ENCODE assay signal across 10 mouse cellular contexts in genomic region chr3:31097102-31097720, GRCm38 (mm10). TPM values are rescaled to one million over a fixed set of nuclear protein-coding genes. Genes with fewer than 3 reads are reported as not detected.
DNase-seq lines count a peak whose midpoint lies in the region; ATAC-seq and TF ChIP-seq lines count a peak whose summit lies in the region.
"Had no signal": no experiment of that assay in that cellular context is flagged by ENCODE, and none has a peak within 500 bp of the region (broad histone marks: within the 10 kb centered on the region; RNA-seq: fewer than 3 reads in every experiment).

No protein-coding gene starts in this region.

- no peaks in the 10 kb centered on the region for H3K9me3 ChIP-seq in lung, embryonic 16.5 days (ENCODE audit: control insufficient read depth, low read length)
- no peaks in the 10 kb centered on the region for H3K9me3 ChIP-seq in intestine, embryonic 15.5 days
- H3K9me3 ChIP-seq in stomach, embryonic 14.5 days (ENCODE audit: control insufficient read depth, low read depth, low read length), result no peaks in the 10 kb centered on the region

- H3K4me2 ChIP-seq in lung, embryonic 16.5 days (ENCODE audit: low read depth, low read length), result peak overlapping the region; percentile 39
- 0 out of 2 replicates have a peak overlapping the region, but pooled peaks have one; percentile 20 for H3K4me2 ChIP-seq in intestine, embryonic 15.5 days (replicated peaks)
- no peak overlapping the region; the same call in 1 of the 2 replicates for H3K4me2 ChIP-seq in stomach, embryonic 14.5 days (replicated peaks; ENCODE audit: low read depth, low read length)

- H3K9ac ChIP-seq in lung, embryonic 16.5 days (ENCODE audit: low read length), result peak overlapping the region; percentile 30
- H3K9ac ChIP-seq in intestine, embryonic 15.5 days, result no peak overlapping the region
- H3K9ac ChIP-seq in stomach, embryonic 14.5 days (replicated peaks; ENCODE audit: low read depth, low read length), result no peak overlapping the region

- H3K27ac ChIP-seq in gastrocnemius, adult 2 months, result peak overlapping the region; percentile 98
- peak overlapping the region; percentile 18 for H3K27ac ChIP-seq in lung, embryonic 16.5 days (ENCODE audit: low read length)
- no peak overlapping the region for H3K27ac ChIP-seq in intestine, embryonic 15.5 days
- 0 out of 2 replicates have a peak overlapping the region, but pooled peaks have one; percentile 21 for H3K27ac ChIP-seq in stomach, embryonic 14.5 days (ENCODE audit: low read length)

- H3K4me1 ChIP-seq in lung, embryonic 16.5 days (replicated peaks; ENCODE audit: control insufficient read depth, insufficient read depth, low read length), result peaks cover 36% of the 10 kb centered on the region
- peaks cover 16% of the 10 kb centered on the region for H3K4me1 ChIP-seq in intestine, embryonic 15.5 days (replicated peaks)
- H3K4me1 ChIP-seq in stomach, embryonic 14.5 days (ENCODE audit: control insufficient read depth, insufficient read depth, low read length), result peaks cover 19% of the 10 kb centered on the region

- peaks cover 2% of the 10 kb centered on the region; the same call in 1 of the 2 replicates for H3K36me3 ChIP-seq in lung, embryonic 16.5 days (ENCODE audit: control insufficient read depth, insufficient read depth, low read length)
- H3K36me3 ChIP-seq in intestine, embryonic 15.5 days, result no peaks in the 10 kb centered on the region
- H3K36me3 ChIP-seq in stomach, embryonic 14.5 days (ENCODE audit: control insufficient read depth, insufficient read depth, low read length), result no peaks in the 10 kb centered on the region; the same call in 1 of the 2 replicates

- intact Hi-C loops in gastrocnemius, adult 2 months (cut with DNase I), result no loop called here

- H3K4me3 ChIP-seq in gastrocnemius, adult 2 months, result peak overlapping the region; percentile 48
- peak overlapping the region; percentile 12; the same call in 1 of the 2 replicates for H3K4me3 ChIP-seq in lung, embryonic 16.5 days (ENCODE audit: low read length)
- no peak overlapping the region for H3K4me3 ChIP-seq in intestine, embryonic 15.5 days (replicated peaks)
- no peak overlapping the region for H3K4me3 ChIP-seq in stomach, embryonic 14.5 days (ENCODE audit: low read depth, low read length)

- ATAC-seq in lung, embryonic 16.5 days (ENCODE audit: low read depth), result no peak
- no peak for ATAC-seq in intestine, embryonic 15.5 days
- ATAC-seq in stomach, embryonic 14.5 days (ENCODE audit: insufficient number of reproducible peaks, insufficient read depth, low FRiP score, low read depth), result no peak
- ATAC-seq in monocyte, adult 5-6 weeks (replicated peaks; ENCODE audit: insufficient number of reproducible peaks, low FRiP score, low TSS enrichment, poor library complexity, severe bottlenecking), result no peak

- no peak for DNase-seq in gastrocnemius, adult 2 months
- no peak for DNase-seq in gastrocnemius, postnatal 25 days
- no peak for DNase-seq in lung, postnatal 25 days (ENCODE audit: low spot score)
- no peak for DNase-seq in spleen, adult 18-20 months
- DNase-seq: cerebellum, postnatal 10 days; right cerebral cortex, postnatal 14 days had no signal

- TF ChIP-seq CTCF in gastrocnemius, adult 2 months (IDR thresholded peaks at IDR 0.05), result no peak

- H3K27me3 ChIP-seq in lung, embryonic 16.5 days (ENCODE audit: control insufficient read depth, insufficient read depth, low read depth, low read length), result no peaks in the 10 kb centered on the region
- no peaks in the 10 kb centered on the region for H3K27me3 ChIP-seq in intestine, embryonic 15.5 days (replicated peaks)
- H3K27me3 ChIP-seq in stomach, embryonic 14.5 days (ENCODE audit: control insufficient read depth, insufficient read depth, low read length), result no peaks in the 10 kb centered on the region

- WGBS in lung, embryonic 16.5 days, result 60% methylated on average over 13 of the region's 13 CpGs
- 83% methylated on average over 13 of the region's 13 CpGs for WGBS in intestine, embryonic 15.5 days
- WGBS in stomach, embryonic 14.5 days, result 78% methylated on average over 13 of the region's 13 CpGs

RNA-seq across cellular contexts. Expression of gene Skil, which starts 2.4 kb away (rescaled TPM):
- total RNA-seq in gastrocnemius, adult 2 months (2021), result 10 to 100 TPM in 1 of 2 experiments, 1 to 10 TPM in 1; 8.3 to 19.8 TPM
- 10 to 100 TPM; 11.4 to 11.8 TPM for total RNA-seq in gastrocnemius, postnatal 25 days (2021)
- 20.6 and 22.2 TPM in 2 replicates for polyA plus RNA-seq in lung, embryonic 16.5 days (2015; fragmentation: Nextera tagmentation; extraction: Ambion mirVana)
- polyA plus RNA-seq in intestine, embryonic 15.5 days (2015; fragmentation: Nextera tagmentation; extraction: Ambion mirVana), result 17.5 and 21.3 TPM in 2 replicates
- 27.6 and 30.3 TPM in 2 replicates for polyA plus RNA-seq in stomach, embryonic 14.5 days (2014; fragmentation: Nextera tagmentation; extraction: Ambion mirVana)
- total RNA-seq in monocyte, adult 5-6 weeks (2017), result 160 to 207 TPM (median 169 TPM) in 3 replicates

RNA-seq across cellular contexts. Expression of gene Cldn11, which starts 52.5 kb away (rescaled TPM):
- total RNA-seq in gastrocnemius, adult 2 months (2021), result under 1 TPM in 1 of 2 experiments, not detected in 1; 0.17 TPM
- total RNA-seq in gastrocnemius, postnatal 25 days (2021), result under 1 TPM; 0.15 to 0.88 TPM
- 5.0 and 5.8 TPM in 2 replicates for polyA plus RNA-seq in lung, embryonic 16.5 days (2015; fragmentation: Nextera tagmentation; extraction: Ambion mirVana)
- polyA plus RNA-seq in intestine, embryonic 15.5 days (2015; fragmentation: Nextera tagmentation; extraction: Ambion mirVana), result 4.9 and 7.3 TPM in 2 replicates
- 2.0 and 3.0 TPM in 2 replicates for polyA plus RNA-seq in stomach, embryonic 14.5 days (2014; fragmentation: Nextera tagmentation; extraction: Ambion mirVana)
- not detected in 3 replicates for total RNA-seq in monocyte, adult 5-6 weeks (2017)

Comparison
In these comparisons a context has a peak if more than half of its experiments do, and no peak if none do; other contexts are left out.
1. H3K4me3 ChIP-seq: peak in gastrocnemius, adult 2 months (single experiment) and lung, embryonic 16.5 days (single experiment); none in intestine, embryonic 15.5 days (single experiment) and stomach, embryonic 14.5 days (single experiment).